Mouse (Mus musculus): ENCODE measurements around the gene Gan.

The Gan gene

DNA sequence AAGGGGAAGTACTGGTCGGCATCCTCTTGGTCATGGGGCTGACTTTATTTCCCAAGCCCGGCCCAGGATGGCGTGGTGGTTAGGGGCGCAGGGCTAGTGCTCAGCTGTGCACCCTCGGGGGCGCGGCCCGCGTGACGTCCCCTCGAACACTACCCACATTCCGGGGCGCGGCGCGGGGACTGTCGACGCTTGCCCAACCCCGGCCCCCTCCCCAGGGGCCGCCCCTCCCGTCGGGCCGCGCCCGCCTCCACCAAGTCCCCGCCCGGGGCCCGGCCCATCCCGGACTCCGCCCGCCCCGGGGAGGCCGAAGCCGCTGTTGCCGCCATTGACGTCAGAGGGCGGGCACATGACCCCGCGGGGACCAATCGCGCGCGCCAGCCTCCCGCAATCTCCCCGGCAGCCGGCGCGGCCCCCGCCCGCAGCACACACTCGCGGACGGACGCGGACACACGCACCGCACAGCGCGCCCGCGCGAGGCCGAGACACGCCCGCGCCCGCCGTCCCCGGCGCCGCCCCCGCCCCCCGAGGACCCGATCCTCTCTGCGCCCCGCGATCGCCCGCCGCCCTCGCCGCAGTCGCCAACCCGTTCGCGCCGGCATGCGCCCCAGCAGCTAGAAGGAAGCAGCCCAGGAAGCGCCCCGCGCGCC lies 98.5 kb downstream of the Gan start:
- peak; percentile 95 for DNase-seq

DNA sequence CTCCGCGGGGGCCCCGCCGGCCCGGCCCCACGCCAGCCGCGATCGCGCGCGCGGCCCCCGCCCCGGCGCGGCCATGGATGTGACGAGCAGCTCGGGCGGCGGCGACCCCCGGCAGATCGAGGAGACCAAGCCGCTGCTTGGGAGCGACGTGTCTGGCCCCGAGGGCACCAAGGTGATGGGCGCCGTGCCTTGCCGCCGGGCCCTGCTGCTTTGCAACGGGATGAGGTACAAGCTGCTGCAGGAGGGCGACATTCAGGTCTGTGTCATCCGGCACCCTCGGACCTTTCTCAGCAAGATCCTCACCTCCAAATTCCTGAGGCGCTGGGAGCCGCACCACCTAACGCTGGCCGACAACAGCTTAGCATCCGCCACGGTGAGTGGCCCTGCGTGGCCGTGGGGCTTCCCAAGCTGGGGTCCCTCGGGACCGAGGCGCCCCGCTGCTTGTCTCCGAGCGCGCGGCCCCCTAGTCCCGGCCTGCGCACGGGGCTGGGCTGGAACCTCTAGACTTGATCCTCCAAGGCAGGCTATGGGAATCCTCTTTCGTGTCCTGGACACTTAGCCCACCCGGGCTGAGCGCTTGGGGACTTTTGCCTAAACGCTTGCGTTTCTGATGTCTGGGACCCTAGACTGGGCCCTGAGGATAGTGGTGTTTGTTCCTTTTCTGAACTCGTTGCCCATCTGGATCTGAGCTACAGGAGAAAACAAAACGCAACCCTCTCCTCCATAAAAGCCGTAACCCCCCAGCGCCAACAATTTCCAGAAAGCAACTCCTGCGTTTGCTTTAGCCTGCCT lies 99.3 kb downstream of the Gan start, which contains the start of gene Cmip:
TSS of gene Cmip (plus strand) at position 36 of the 792 bp plus-strand sequence.
- DNase-seq = no peak

DNA sequence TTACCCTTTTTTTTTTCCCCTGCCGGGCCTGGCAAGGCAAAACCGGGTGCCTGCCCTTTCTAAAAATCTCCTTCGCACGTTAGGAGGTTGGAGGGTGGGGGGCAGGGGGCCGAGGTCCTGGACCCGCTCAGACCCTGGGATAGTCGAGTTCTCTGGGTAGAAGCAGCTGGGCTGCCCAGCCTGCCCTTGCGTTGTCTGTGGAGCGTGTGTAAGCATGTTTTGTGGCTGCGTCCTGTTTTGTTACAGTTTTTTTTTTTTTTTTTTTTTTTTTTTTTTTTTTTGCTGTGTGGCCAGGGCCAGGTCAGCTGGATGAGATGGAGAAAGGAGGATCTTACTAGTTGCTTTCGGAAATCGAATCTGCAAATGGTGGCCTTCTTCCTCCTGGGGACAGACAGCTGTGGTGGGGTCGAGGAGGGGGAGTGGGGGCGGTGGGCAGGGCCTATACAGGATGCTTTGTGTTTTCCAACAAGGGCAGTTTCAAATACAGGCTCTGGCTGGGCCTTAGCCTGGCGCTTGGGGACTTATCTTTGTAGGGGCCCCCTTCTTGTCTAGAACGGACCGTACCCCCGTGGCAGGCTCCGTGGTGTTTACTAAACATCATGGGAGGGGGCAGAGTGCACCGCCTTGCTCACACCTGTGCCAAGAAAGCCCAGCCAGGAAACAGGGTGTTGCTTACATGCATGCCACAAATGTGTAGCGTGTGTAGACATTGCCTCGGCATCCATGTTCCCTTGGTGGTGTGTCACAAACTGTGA lies 100.1 kb downstream of the Gan start:
- DNase-seq = peak; percentile 72

DNA sequence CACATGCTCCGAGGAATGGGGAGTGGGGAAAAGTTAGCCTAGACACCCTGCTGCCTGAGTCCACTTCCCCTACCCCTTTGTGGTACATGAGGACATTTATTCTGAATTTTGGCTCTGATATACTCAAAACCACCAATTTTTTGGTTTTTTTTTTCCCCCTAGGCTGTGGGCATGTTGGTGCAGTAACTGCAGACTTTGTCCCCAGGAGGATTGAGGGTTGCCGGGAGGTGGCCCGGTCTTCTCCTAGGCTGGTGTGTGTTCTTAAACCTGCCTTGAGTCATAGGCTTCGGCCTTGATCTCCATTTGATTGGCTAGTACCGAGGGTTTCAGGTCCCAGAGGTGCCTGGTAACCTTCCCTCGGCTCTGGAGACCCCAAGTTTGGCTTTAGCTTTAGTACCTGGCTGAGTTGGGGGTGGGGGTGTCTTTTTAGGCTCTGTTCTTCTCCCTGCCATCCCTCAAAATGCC lies 100.7 kb downstream of the Gan start:
- peak; percentile 27 for DNase-seq

DNA sequence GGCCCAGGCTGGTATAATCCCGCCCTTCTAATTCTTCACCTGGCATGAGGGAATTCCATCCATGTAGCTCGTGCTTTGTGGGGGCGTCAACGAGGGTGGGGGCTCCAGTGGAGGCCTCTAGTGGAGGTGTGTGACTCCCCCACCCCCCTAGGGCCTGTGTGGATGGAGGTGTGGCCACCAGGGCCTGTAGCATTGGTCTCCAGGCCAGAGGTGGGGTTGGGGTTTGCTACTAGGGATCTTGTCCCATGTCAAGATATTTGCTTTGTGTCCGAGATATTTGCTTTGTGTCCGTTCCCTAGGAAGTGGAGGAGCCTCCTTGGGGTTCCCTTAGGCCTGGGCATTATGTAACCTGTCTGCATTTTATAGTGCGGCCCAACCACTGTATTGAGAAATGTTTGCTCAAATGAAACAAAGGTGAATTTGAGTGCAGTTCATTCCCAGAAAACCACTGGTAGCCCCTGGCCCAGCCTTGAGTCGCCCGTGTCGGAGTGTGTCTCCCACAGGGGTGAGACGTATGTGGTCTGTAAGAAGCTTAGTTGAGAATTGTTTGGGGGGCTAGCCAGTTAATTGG lies 101.6 kb downstream of the Gan start:
- peak; percentile 46 for DNase-seq

DNA sequence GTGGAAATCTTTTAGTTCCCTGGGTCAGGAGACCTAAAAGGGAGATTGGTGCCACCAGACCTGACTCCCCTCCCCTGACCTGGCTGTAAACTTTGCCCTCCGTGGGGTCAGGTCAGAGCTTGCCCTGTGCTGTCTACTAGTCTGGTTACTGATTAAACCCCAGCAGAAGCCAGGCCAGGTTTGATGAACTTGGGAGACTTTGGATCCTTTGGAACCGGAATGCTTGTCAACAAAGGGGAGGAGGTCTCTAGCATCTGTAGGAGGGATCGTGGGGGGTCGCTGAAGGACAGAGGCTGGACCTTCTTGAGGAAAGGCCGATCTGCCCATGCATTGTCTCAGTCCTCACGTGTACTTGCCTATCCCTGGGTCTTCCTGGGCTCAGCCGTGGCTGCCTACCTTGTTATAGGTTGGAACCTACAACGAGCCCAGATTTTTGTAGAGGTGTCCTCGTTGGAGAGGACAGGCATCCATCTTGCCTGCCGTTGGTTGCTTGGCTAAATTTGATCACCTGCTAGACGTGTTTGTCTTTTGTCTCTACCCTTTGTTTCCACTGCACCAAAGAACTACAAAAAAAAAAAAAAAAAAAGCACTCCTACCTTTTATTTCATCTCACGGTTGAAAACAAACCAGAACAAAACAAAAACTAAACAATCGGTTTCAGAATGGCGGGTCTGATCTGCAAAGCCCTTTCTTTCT lies 102.4 kb downstream of the Gan start:
- no peak for DNase-seq

DNA sequence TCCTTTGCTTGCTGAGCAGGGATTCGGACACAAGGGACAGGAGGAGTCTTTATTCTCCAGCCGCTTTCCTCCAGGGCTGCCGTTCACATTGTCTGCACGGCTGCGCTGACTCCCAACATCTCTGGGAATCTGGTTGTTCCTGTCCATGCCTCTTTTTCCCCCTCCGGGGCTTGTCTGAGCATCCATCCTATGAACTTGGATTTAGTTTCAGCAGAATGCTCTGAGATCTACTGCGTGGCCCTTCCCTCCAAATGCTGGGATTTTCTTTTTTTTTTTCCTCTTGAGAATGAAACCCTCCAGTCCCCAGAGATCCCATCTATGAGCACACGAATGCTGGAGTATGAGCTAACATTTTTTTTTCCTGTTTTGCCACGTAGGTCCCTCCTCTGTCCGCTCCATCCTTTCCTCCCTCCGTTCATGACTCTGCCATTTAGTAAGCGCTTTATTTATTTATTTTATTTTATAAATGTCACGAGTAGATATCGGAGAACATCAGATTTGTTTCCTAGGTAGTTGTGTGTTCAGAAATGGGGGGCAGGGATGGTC lies 103.1 kb downstream of the Gan start:
- no peak for DNase-seq

DNA sequence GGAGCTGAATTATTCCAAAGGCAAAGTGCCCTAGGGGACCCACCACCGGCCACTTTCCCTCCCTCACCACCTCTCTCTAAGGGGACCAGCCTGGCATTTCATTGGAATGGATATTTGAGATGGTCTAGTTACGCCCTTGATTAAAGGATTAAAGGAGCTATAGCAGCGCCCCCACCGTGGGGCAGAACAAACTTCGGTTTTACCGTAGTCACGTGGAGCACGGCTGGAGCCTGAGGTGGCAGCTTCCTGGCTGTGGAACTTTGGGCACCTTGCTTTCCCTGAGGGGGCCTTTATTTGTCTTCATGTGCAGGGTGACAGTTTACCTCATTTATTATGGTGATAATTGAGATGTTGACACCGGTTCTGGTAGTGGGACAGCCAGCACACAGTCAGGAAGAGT lies 103.8 kb downstream of the Gan start:
- DNase-seq = peak; percentile 52

DNA sequence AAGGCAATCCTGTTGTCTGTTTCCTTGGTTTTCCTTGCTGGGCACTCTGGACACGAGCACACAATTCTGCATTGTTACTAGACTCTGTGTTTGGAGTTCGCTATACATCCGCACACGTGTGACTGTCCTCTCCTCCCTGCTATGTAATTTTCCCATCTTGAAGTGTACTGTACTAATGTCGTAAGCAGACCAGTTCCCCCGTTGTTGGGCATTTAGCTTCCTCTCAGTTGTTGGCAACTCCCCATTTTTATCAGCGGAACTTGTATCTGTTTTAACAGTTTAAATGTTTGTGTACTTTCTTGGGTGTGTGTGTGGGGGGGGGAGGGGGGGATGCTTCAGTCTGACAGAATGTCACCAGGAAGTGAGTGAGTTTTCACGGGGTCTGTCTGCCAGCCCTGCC lies 104.8 kb downstream of the Gan start:
- no peak for DNase-seq

DNA sequence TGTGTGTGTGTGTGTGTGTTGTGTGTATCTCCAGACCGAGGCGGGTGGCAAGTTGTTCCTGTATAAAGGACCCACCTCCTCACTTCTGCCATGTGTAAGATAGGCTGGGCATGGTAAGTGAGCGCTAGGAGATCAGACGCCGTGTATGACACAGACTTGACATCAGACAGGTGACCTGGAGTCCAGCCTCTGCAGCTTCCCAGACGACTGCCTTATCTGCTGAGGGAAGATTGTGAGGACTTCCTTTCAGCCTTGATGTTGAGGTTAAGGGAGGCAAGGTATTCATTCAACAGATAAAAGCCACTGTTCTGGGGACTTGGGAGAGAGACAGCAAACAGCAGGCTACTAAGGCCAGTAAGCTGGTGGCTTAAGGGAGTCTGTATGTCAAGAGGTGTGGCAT lies 105.5 kb downstream of the Gan start:
- no peak for DNase-seq

DNA sequence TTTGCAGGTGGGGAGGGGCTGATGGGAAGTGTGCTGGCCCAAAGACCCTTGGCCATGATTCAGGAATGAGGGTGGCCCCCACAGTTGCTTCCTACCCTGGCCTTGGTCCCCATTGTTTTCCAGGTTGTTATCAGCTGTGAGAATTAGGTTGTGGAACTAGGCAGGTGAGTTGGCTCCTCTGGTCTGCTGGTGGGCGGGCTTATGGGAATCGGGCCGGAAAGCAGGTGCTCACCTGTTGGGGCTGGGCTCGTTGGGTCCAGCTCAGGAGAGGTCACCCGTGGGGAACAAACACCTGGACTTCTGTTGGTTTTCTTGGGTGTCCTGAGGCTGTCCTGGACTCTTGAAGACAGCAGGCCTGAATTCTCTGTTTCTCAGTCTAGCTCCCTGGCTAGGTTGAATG lies 107.1 kb downstream of the Gan start:
- no peak for DNase-seq
